Mouse (Mus musculus) CH12.LX (cell line): Measurements from ENCODE around the gene Ap1m2. TPM values are rescaled to one million over a fixed set of nuclear protein-coding genes. Genes with fewer than 3 reads are reported as not detected.

Experiments
- DNase-seq: peaks from one replicate; pipeline ENCODE4 v3.0.0-alpha.2; 2013; ENCODE audit errors: extremely low read depth
- H3K27ac ChIP-seq: 2 replicates; pipeline ENCODE4 v1.5.1; 2012; ENCODE audit warnings: low read depth, mild to moderate bottlenecking, control low read depth, moderate library complexity; ENCODE audit not compliant: insufficient read depth
- H3K27me3 ChIP-seq: replicated peaks from 2 replicates; pipeline ENCODE3; 2012; ENCODE audit warnings: inconsistent platforms
- H3K36me3 ChIP-seq, 2 experiments: replicated peaks in 1 of 2; 2 replicates each; pipeline versions ENCODE3 to v1.6.1; 2012; ENCODE audit warnings: inconsistent platforms in 1 of 2, low read length in 1 of 2, mild to moderate bottlenecking in 1 of 2, mixed read lengths in 1 of 2, moderate library complexity in 1 of 2; ENCODE audit not compliant: control insufficient read depth in 1 of 2, insufficient read depth in 1 of 2
- H3K4me1 ChIP-seq, 2 experiments: 2 replicates each; pipeline ENCODE4 v1.6.1; 2012; ENCODE audit warnings: inconsistent platforms in 1 of 2, moderate library complexity in 1 of 2; ENCODE audit not compliant: insufficient read depth in 2 of 2, control insufficient read depth in 1 of 2
- H3K4me2 ChIP-seq: 2 replicates; pipeline ENCODE4 v1.6.1; 2012; ENCODE audit warnings: low read depth, mild to moderate bottlenecking, control low read depth; ENCODE audit not compliant: poor library complexity, insufficient read depth, severe bottlenecking
- H3K4me3 ChIP-seq, 3 experiments: fragments of 150-350 bp in 1 of 3; sonication (generic) in 1 of 3; replicated peaks in 1 of 3; 2 replicates each; pipeline versions ENCODE3 to v1.5.1; 2011 to 2012; ENCODE audit warnings: low read depth in 2 of 3, low read length in 2 of 3, mild to moderate bottlenecking in 2 of 3, moderate library complexity in 2 of 3, control low read depth in 1 of 3, improper control_type of control experiment in 1 of 3, inconsistent platforms in 1 of 3, mixed read lengths in 1 of 3; ENCODE audit not compliant: poor library complexity in 1 of 3
- H3K79me2 ChIP-seq: replicated peaks from 2 replicates; pipeline ENCODE4 v1.6.1; 2012; ENCODE audit warnings: mild to moderate bottlenecking, moderate library complexity; ENCODE audit not compliant: control insufficient read depth, poor library complexity, insufficient read depth, severe bottlenecking; ENCODE audit errors: extremely low read depth
- H3K9ac ChIP-seq: 2 replicates; pipeline ENCODE4 v1.6.1; 2012; ENCODE audit warnings: low read depth, mild to moderate bottlenecking, control low read depth, moderate library complexity; ENCODE audit not compliant: insufficient read depth
- H3K9me3 ChIP-seq: replicated peaks from 2 replicates; pipeline ENCODE3; 2012; ENCODE audit warnings: low read length, inconsistent platforms, mixed read lengths
- BHLHE40 ChIP-seq: IDR thresholded peaks from 2 replicates; pipeline ENCODE4 v1.6.1; 2011; ENCODE audit warnings: mild to moderate bottlenecking, low read depth, low read length, improper control_type of control experiment
- CHD1 ChIP-seq: IDR thresholded peaks from 2 replicates; pipeline ENCODE4 v1.6.1; 2012; ENCODE audit warnings: low read depth, low read length, improper control_type of control experiment, inconsistent platforms
- CHD2 ChIP-seq: IDR thresholded peaks from 2 replicates; pipeline ENCODE4 v1.6.1; 2011; ENCODE audit warnings: low read length, improper control_type of control experiment
- CTCF ChIP-seq, 2 experiments: IDR thresholded peaks in 1 of 2; conservative IDR thresholded peaks in 1 of 2; 2 replicates each; pipeline ENCODE4 v1.5.1; 2011 to 2012; ENCODE audit warnings: low read depth in 2 of 2, low read length in 2 of 2, improper control_type of control experiment in 1 of 2, inconsistent platforms in 1 of 2, mild to moderate bottlenecking in 1 of 2, moderate library complexity in 1 of 2
- E2F4 ChIP-seq: IDR thresholded peaks from 2 replicates; pipeline ENCODE4 v1.6.1; 2011; ENCODE audit warnings: low read depth, low read length, improper control_type of control experiment; ENCODE audit not compliant: insufficient replicate concordance
- ELF1 ChIP-seq: IDR thresholded peaks from 2 replicates; pipeline ENCODE4 v1.6.1; 2014; ENCODE audit warnings: low read depth, mild to moderate bottlenecking, inconsistent platforms, low read length, improper control_type of control experiment
- EP300 ChIP-seq: IDR thresholded peaks from 2 replicates; pipeline ENCODE4 v1.6.1; 2011; ENCODE audit warnings: low read length, improper control_type of control experiment
- ETS1 ChIP-seq: conservative IDR thresholded peaks from 2 replicates; pipeline ENCODE4 v1.6.1; 2012; ENCODE audit warnings: low read depth, mild to moderate bottlenecking, inconsistent platforms, low read length, improper control_type of control experiment, moderate library complexity
- GABPA ChIP-seq: IDR thresholded peaks from 2 replicates; pipeline ENCODE4 v1.6.1; 2012; ENCODE audit warnings: low read depth, low read length, improper control_type of control experiment, inconsistent platforms; ENCODE audit not compliant: insufficient replicate concordance
- HCFC1 ChIP-seq: IDR thresholded peaks from 2 replicates; pipeline ENCODE4 v1.6.1; 2012; ENCODE audit warnings: low read depth, mild to moderate bottlenecking, inconsistent platforms, low read length, improper control_type of control experiment
- IRF4 ChIP-seq: IDR thresholded peaks from 2 replicates; pipeline ENCODE4 v1.6.1; 2014; ENCODE audit warnings: low read depth, mild to moderate bottlenecking, inconsistent platforms, low read length, improper control_type of control experiment
- JUN ChIP-seq: IDR thresholded peaks from 2 replicates; pipeline ENCODE4 v1.6.1; 2011; ENCODE audit warnings: low read depth, mild to moderate bottlenecking, low read length, improper control_type of control experiment, moderate library complexity; ENCODE audit not compliant: insufficient read depth
- JUND ChIP-seq: conservative IDR thresholded peaks from 2 replicates; pipeline ENCODE4 v1.6.1; 2011; ENCODE audit warnings: low read depth, low read length, improper control_type of control experiment
- KAT2A ChIP-seq: IDR thresholded peaks from 2 replicates; pipeline ENCODE4 v1.6.1; 2012; ENCODE audit warnings: low read length, improper control_type of control experiment, inconsistent platforms; ENCODE audit not compliant: insufficient replicate concordance
- MAFK ChIP-seq: IDR thresholded peaks from 2 replicates; pipeline ENCODE4 v1.6.1; 2011; ENCODE audit warnings: low read length, improper control_type of control experiment; ENCODE audit not compliant: insufficient replicate concordance
- MAX ChIP-seq: IDR thresholded peaks from 2 replicates; pipeline ENCODE4 v1.6.1; 2011; ENCODE audit warnings: low read length, improper control_type of control experiment
- MAZ ChIP-seq: IDR thresholded peaks from 2 replicates; pipeline ENCODE4 v1.6.1; 2012; ENCODE audit warnings: low read depth, mild to moderate bottlenecking, inconsistent platforms, low read length, improper control_type of control experiment, moderate library complexity
- MEF2A ChIP-seq: IDR thresholded peaks from 2 replicates; pipeline ENCODE4 v1.6.1; 2014; ENCODE audit warnings: low read depth, mild to moderate bottlenecking, inconsistent platforms, low read length, improper control_type of control experiment, borderline replicate concordance
- MXI1 ChIP-seq: IDR thresholded peaks from 2 replicates; pipeline ENCODE4 v1.6.1; 2011; ENCODE audit warnings: mild to moderate bottlenecking, low read depth, low read length, improper control_type of control experiment
- MYC ChIP-seq: IDR thresholded peaks from 2 replicates; pipeline ENCODE4 v1.6.1; 2011; ENCODE audit warnings: low read depth, mild to moderate bottlenecking, improper control_type of control experiment, low read length
- NELFE ChIP-seq: IDR thresholded peaks from 2 replicates; pipeline ENCODE4 v1.6.1; 2011; ENCODE audit warnings: low read depth, low read length, improper control_type of control experiment
- NRF1 ChIP-seq: IDR thresholded peaks from 2 replicates; pipeline ENCODE4 v1.6.1; 2014; ENCODE audit warnings: low read depth, mild to moderate bottlenecking, inconsistent platforms, low read length, improper control_type of control experiment, moderate library complexity
- PAX5 ChIP-seq: IDR thresholded peaks from 2 replicates; pipeline ENCODE4 v1.6.1; 2012; ENCODE audit warnings: low read length, inconsistent platforms, mixed read lengths
- POLR2A ChIP-seq: IDR thresholded peaks from 2 replicates; pipeline ENCODE4 v1.6.1; 2011; ENCODE audit warnings: low read depth, mild to moderate bottlenecking, improper control_type of control experiment, low read length
- POLR2AphosphoS2 ChIP-seq: IDR thresholded peaks from 2 replicates; pipeline ENCODE4 v1.6.1; 2011; ENCODE audit warnings: low read depth, low read length, improper control_type of control experiment
- RAD21 ChIP-seq: IDR thresholded peaks from 2 replicates; pipeline ENCODE4 v1.6.1; 2011; ENCODE audit warnings: low read depth, mild to moderate bottlenecking, low read length, improper control_type of control experiment, moderate library complexity
- RCOR1 ChIP-seq: conservative IDR thresholded peaks from 2 replicates; pipeline ENCODE4 v1.6.1; 2012; ENCODE audit warnings: low read depth, mild to moderate bottlenecking, inconsistent platforms, low read length, improper control_type of control experiment
- SIN3A ChIP-seq: IDR thresholded peaks from 2 replicates; pipeline ENCODE4 v1.6.1; 2012; ENCODE audit warnings: low read length, improper control_type of control experiment, inconsistent platforms
- SMC3 ChIP-seq: IDR thresholded peaks from 2 replicates; pipeline ENCODE4 v1.6.1; 2011; ENCODE audit warnings: low read depth, low read length, improper control_type of control experiment
- TBP ChIP-seq: conservative IDR thresholded peaks from 2 replicates; pipeline ENCODE4 v1.6.1; 2011; ENCODE audit warnings: low read depth, low read length, improper control_type of control experiment
- TCF12 ChIP-seq: IDR thresholded peaks from 2 replicates; pipeline ENCODE4 v1.6.1; 2014; ENCODE audit warnings: low read depth, mild to moderate bottlenecking, inconsistent platforms, low read length, improper control_type of control experiment
- UBTF ChIP-seq: IDR thresholded peaks from 2 replicates; pipeline ENCODE4 v1.6.1; 2012; ENCODE audit warnings: low read depth, mild to moderate bottlenecking, inconsistent platforms, low read length, improper control_type of control experiment, moderate library complexity
- USF1 ChIP-seq: IDR thresholded peaks from 2 replicates; pipeline ENCODE4 v1.6.1; 2014; ENCODE audit warnings: low read depth, mild to moderate bottlenecking, inconsistent platforms, low read length, improper control_type of control experiment
- USF2 ChIP-seq: conservative IDR thresholded peaks from 2 replicates; pipeline ENCODE4 v1.6.1; 2011; ENCODE audit warnings: low read depth, low read length, improper control_type of control experiment
- ZC3H11A ChIP-seq: IDR thresholded peaks from 2 replicates; pipeline ENCODE4 v1.6.1; 2012; ENCODE audit warnings: low read depth, mild to moderate bottlenecking, inconsistent platforms, low read length, improper control_type of control experiment
- ZKSCAN1 ChIP-seq: IDR thresholded peaks from 2 replicates; pipeline ENCODE4 v1.6.1; 2012; ENCODE audit warnings: low read depth, inconsistent platforms, low read length, improper control_type of control experiment, borderline replicate concordance
- ZMIZ1 ChIP-seq: IDR thresholded peaks from 2 replicates; pipeline ENCODE4 v1.6.1; 2012; ENCODE audit warnings: low read depth, mild to moderate bottlenecking, inconsistent platforms, low read length, improper control_type of control experiment
- ZNF384 ChIP-seq: IDR thresholded peaks from 2 replicates; pipeline ENCODE4 v1.6.1; 2012; ENCODE audit warnings: low read depth, low read length, improper control_type of control experiment, inconsistent platforms
- dilution Hi-C: fragments of 300-500 bp; cut with MboI; formaldehyde crosslinking; loops from 2 replicates; pipeline ENCODE4 v1.14.3; 2020; ENCODE audit warnings: low sequenced_read_pairs; ENCODE audit not compliant: extremely low pct_unique_long_range_greater_than_20kb, extremely low pct_ligation_motif_present
- in situ Hi-C: fragments of 300-500 bp; cut with MboI; formaldehyde crosslinking; loops from 3 replicates; pipeline ENCODE4 v1.14.3; 2019; ENCODE audit warnings: low sequenced_read_pairs, low pct_ligation_motif_present, low pct_unique_long_range_greater_than_20kb, mixed read lengths
- polyA plus RNA-seq: library from polyadenylated mRNA; unstranded; fragments of >175 nt; gene quantifications from 2 replicates; pipeline ENCODE4 v1.2.1, GENCODE M21; 2012; ENCODE audit warnings: low read depth; ENCODE audit not compliant: insufficient read length
- total RNA-seq, 2 experiments: library from RNA; depleted of rRNA; stranded (reverse); fragments of 300-350 nt in 1 of 2; fragments of >200 nt in 1 of 2; gene quantifications; 2 replicates each; pipeline ENCODE4 v1.2.3; 2012 to 2014

Gene Ap1m2
- total and polyA plus RNA-seq, 3 experiments: 0.51 to 2.6 (median 0.51) TPM

- peak within 1 kb of the TSS; percentile 53 for H3K9ac ChIP-seq
- H3K4me3 ChIP-seq: peak within 1 kb of the TSS; percentile 68 to 82 (median 74)
- TF ChIP-seq CHD2 (peak; percentile 97), RAD21 (peak; percentile 49), EP300 (peak; percentile 83), SMC3 (peak; percentile 35), MAFK (peak; percentile 27; the same call in 1 of the 2 replicates), BHLHE40 (peak; percentile 53), E2F4 (peak; percentile 95), MAZ (peak; percentile 85), MEF2A (0 out of 2 replicates have a peak, but pooled peaks have one; percentile 59), NRF1 (peak; percentile 68), NELFE (peak; percentile 83), ELF1 (peak; percentile 78), ZNF384 (peak; percentile 72), TCF12 (peak; percentile 63), HCFC1 (peak; percentile 66), IRF4 (peak; percentile 69; the same call in 1 of the 2 replicates), ZMIZ1 (no peak; the same call in 1 of the 2 replicates), ZKSCAN1 (no peak), JUND (peak; percentile 92), TBP (0 out of 2 replicates have a peak, but pooled peaks have one; percentile 58), PAX5 (no peak), JUN (peak; percentile 89), MAX (no peak), GABPA (no peak), CTCF (conservative IDR thresholded peaks at IDR 0.05 in 1 of 2, IDR thresholded peaks at IDR 0.05 in 1 of 2; ENCODE audit: low read depth in 2 of 2, low read length in 2 of 2) (peak in 1 of 2 experiments; percentile 55; a peak in 2 of 4 replicates), SIN3A (peak; percentile 92), KAT2A (no peak), USF1 (no peak), ZC3H11A (no peak), MYC (peak; percentile 73; the same call in 1 of the 2 replicates), MXI1 (0 out of 2 replicates have a peak, but pooled peaks have one; percentile 32), UBTF (no peak), ETS1 (peak; percentile 87), POLR2AphosphoS2 (no peak), RCOR1 (peak; percentile 88), CHD1 (no peak), USF2 (no peak), POLR2A (peak; percentile 50)
- H3K27me3 ChIP-seq: peaks cover 6% of the 10 kb centered on the region
- H3K79me2 ChIP-seq: peaks cover 17% of the 10 kb centered on the region
- peak within 1 kb of the TSS; percentile 39 for H3K27ac ChIP-seq
- H3K36me3 ChIP-seq: peaks cover 0 to 5% of the 10 kb centered on the region in 2 experiments
- DNase-seq: peak; percentile 100
- in situ Hi-C loops (no loop called here), dilution Hi-C loops (no loop called here)
- no peaks in the 10 kb centered on the region for H3K9me3 ChIP-seq
- peak within 1 kb of the TSS; percentile 88 for H3K4me2 ChIP-seq
- peaks cover 9 to 32% of the 10 kb centered on the region in 2 experiments for H3K4me1 ChIP-seq
These were observed 20.9 kb downstream of the Ap1m2 start, which contains the start of gene Cdkn2d for GRCm38 (mm10) chr9:21291022-21291787. Gene Cdkn2d (minus strand): TSS chr9:21291407.
